Mouse (Mus musculus) embryonic fibroblast, embryonic 13.5 days (primary cell): ENCODE measurements around the gene 2810021J22Rik. TPM values are rescaled to one million over a fixed set of nuclear protein-coding genes. Genes with fewer than 3 reads are reported as not detected.
A peak's percentile ranks its signal among the peaks of the same experiment; 100 is the strongest.
"Not testable (repeated sequence)": the region's sequence is repeated elsewhere in the genome, so short reads cannot be mapped to it uniquely, and the experiment has no call there.

ENCODE experiments used
- H3K27ac ChIP-seq: 2 replicates; pipeline ENCODE4 v1.5.1; 2012; ENCODE audit warnings: low read length, control low read depth, inconsistent platforms; ENCODE audit not compliant: insufficient read depth
- H3K4me1 ChIP-seq: 2 replicates; pipeline ENCODE4 v1.6.1; 2011; ENCODE audit warnings: low read length; ENCODE audit not compliant: control insufficient read depth, insufficient read depth
- H3K4me3 ChIP-seq: 2 replicates; pipeline ENCODE4 v1.5.1; 2011; ENCODE audit warnings: mild to moderate bottlenecking, control low read depth, low read length; ENCODE audit not compliant: insufficient read depth
- CTCF ChIP-seq: IDR thresholded peaks from 2 replicates; pipeline ENCODE4 v1.5.1; 2011; ENCODE audit warnings: mild to moderate bottlenecking, control low read depth, low read length, moderate library complexity, borderline replicate concordance; ENCODE audit not compliant: insufficient read depth
- POLR2A ChIP-seq: IDR thresholded peaks from 2 replicates; pipeline ENCODE4 v1.6.1; 2011; ENCODE audit warnings: low read depth, mild to moderate bottlenecking, control low read depth, low read length, moderate library complexity
- polyA plus RNA-seq: library from polyadenylated mRNA; stranded (reverse); fragments of >200 nt; gene quantifications from 2 replicates; pipeline ENCODE4 v1.2.4, GENCODE M21; 2011; ENCODE audit warnings: low read depth; ENCODE audit not compliant: missing spikeins, insufficient read length

2810021J22Rik gene
- 6.6 TPM in 2 replicates for polyA plus RNA-seq

GRCm38 (mm10) chr11:58867039-58867953 is at the start of gene 2810021J22Rik:
TSS of gene 2810021J22Rik (plus strand) at chr11:58867216.
- peak within 1 kb of the TSS; percentile 85 for H3K4me3 ChIP-seq
- H3K4me1 ChIP-seq, result no peaks in the 10 kb centered on the region; the same call in 1 of the 2 replicates
- peak; percentile 85 for TF ChIP-seq POLR2A
- no peak for TF ChIP-seq CTCF
- H3K27ac ChIP-seq, result 0 out of 2 replicates have a peak within 1 kb of the TSS, but pooled peaks have one; percentile 17

- H3K4me1 ChIP-seq, H3K27ac ChIP-seq, H3K4me3 ChIP-seq: not testable (repeated sequence)
Measured at GRCm38 (mm10) chr11:58828937-58829336, 38.1 kb upstream of the 2810021J22Rik start, which contains the start of gene Olfr312. TSS of gene Olfr312 (plus strand) at chr11:58829237.

DNA sequence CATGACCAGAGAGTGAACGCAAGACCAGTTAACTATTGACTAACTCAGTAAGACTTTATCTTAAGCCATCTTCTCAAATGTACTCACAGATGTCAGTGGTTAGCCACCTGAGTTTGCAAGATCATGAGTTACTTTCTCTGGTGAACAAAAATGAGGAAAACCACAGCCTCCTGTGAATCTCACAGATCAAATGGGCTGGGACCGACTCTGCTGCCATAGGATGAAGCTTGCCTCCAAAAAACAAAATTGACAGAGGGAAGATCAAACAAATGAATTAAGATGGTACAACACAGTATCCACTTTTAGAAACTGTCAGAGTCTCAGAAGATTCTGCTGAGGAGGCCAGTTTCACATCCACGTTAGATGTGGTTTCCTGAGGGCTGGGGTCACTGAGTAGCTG is 37.3 kb upstream of the 2810021J22Rik start:
- TF ChIP-seq POLR2A (no peak), CTCF (no peak)
- Histone ChIP-seq H3K27ac (no peak overlapping the region), H3K4me1 (no peaks in the 10 kb centered on the region), H3K4me3 (no peak overlapping the region)

GRCm38 (mm10) chr11:58832541-58832940 is 34.5 kb upstream of the 2810021J22Rik start:
- not testable (repeated sequence) for H3K4me3 ChIP-seq, H3K4me1 ChIP-seq, H3K27ac ChIP-seq

GRCm38 (mm10) chr11:58838951-58839350 is 28.1 kb upstream of the 2810021J22Rik start, which contains the start of gene Olfr311:
TSS of gene Olfr311 (plus strand) at chr11:58839251.
- H3K4me3 ChIP-seq, H3K27ac ChIP-seq, H3K4me1 ChIP-seq: not testable (repeated sequence)

GRCm38 (mm10) chr11:58846919-58847461 is 20.0 kb upstream of the 2810021J22Rik start, which contains the start of gene Gm12258:
TSS of gene Gm12258 (plus strand) at chr11:58847158.
- peak within 1 kb of the TSS; percentile 93 for H3K4me3 ChIP-seq
- peak; percentile 87 for TF ChIP-seq POLR2A
- TF ChIP-seq CTCF, result no peak
- no peak within 1 kb of the TSS for H3K27ac ChIP-seq
- H3K4me1 ChIP-seq, result peaks cover 5% of the 10 kb centered on the region

DNA sequence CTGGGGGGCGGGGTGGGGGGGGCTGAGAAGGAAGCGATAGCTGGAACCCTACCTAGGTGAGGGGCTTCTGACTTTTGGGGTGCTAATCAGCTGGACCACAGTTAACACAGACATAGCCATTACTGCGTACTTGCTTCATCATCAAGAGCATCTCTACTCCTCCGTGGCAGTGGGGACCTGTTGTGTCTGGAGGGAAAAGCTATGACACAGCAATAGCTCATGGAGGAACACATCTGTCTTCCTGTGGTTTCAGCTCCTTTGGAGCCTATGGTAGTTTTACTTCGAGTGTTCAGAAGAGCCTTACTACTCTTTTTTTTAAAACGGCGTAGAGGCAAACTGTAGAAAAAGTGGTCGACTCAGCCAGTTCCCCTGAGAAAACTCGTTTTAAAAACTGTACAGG is 19.4 kb upstream of the 2810021J22Rik start:
- Histone ChIP-seq H3K4me1 (peaks cover 5% of the 10 kb centered on the region), H3K27ac (no peak overlapping the region), H3K4me3 (peak overlapping the region; percentile 93)
- TF ChIP-seq CTCF (no peak), POLR2A (no peak)

DNA sequence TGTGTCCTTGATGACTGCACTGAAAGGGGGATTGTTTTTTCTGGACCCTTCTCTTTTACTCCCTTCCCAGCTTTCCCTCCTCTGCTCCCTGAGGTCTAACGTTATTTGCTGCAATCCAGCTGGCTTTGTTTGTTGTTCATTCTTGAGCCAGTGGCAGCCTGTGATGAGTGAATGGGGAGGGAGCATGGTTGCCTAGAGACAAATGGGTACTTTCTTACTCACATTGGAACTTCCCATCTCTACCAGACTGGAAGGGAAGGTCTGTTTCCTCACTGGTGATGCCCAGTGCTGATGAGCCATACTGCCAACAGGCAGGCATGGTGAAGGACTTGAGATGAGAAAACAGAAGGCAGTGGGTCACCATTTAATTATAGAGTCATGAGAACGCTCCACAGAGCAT is 17.3 kb upstream of the 2810021J22Rik start:
- no peak overlapping the region for H3K4me3 ChIP-seq
- TF ChIP-seq POLR2A, result no peak
- no peak for TF ChIP-seq CTCF
- no peak overlapping the region for H3K27ac ChIP-seq
- H3K4me1 ChIP-seq, result peaks cover 5% of the 10 kb centered on the region

- no peak for TF ChIP-seq POLR2A
- H3K27ac ChIP-seq, result no peak overlapping the region
- H3K4me1 ChIP-seq, result no peaks in the 10 kb centered on the region
- no peak overlapping the region for H3K4me3 ChIP-seq
Measured at GRCm38 (mm10) chr11:58860744-58861143, 6.3 kb upstream of the 2810021J22Rik start.

- no peak overlapping the region for H3K27ac ChIP-seq
- TF ChIP-seq CTCF (no peak), POLR2A (no peak)
- H3K4me3 ChIP-seq, result peak overlapping the region; percentile 85; the same call in 1 of the 2 replicates
- no peaks in the 10 kb centered on the region; the same call in 1 of the 2 replicates for H3K4me1 ChIP-seq
Measured at GRCm38 (mm10) chr11:58867954-58868330, 926 bp downstream of the 2810021J22Rik start.
